Mouse (Mus musculus) lung, adult 2 months (tissue): ENCODE results near the gene Glt8d1. TPM values are rescaled to one million over a fixed set of nuclear protein-coding genes. Genes with fewer than 3 reads are reported as not detected.

Experiments
- DNase-seq: peaks from one replicate; pipeline ENCODE4 v3.0.0; 2022
- H3K4me1 ChIP-seq: fragments of 200-500 bp; 2 replicates; pipeline ENCODE4 v1.6.1; 2011; ENCODE audit warnings: low read length; ENCODE audit not compliant: control insufficient read depth, insufficient read depth
- H3K4me3 ChIP-seq: fragments of 200-500 bp; replicated peaks from 2 replicates; pipeline ENCODE3; 2011; ENCODE audit warnings: low read depth, mild to moderate bottlenecking, control low read depth, low read length; ENCODE audit errors: extremely low read depth
- CTCF ChIP-seq: fragments of 200-500 bp; IDR thresholded peaks from 2 replicates; pipeline ENCODE4 v1.5.1; 2011; ENCODE audit warnings: mild to moderate bottlenecking, low read length, control low read depth; ENCODE audit not compliant: insufficient read depth
- POLR2A ChIP-seq: fragments of 200-500 bp; IDR thresholded peaks from 2 replicates; pipeline ENCODE4 v1.6.1; 2011; ENCODE audit warnings: low read depth, mild to moderate bottlenecking, control low read depth, low read length, borderline replicate concordance; ENCODE audit errors: extremely low read depth
- WGBS: fragments of 180-500 bp; shearing (Covaris S2); methylation state at CpG from one replicate; pipeline ENCODE4 v1.1.7; 2018; 5-methylcytosine and 5-hydroxymethylcytosine counted together
- polyA plus RNA-seq: library from polyadenylated mRNA; depleted of rRNA; stranded (reverse); fragments of >200 nt; gene quantifications from 2 replicates; pipeline ENCODE4 v1.2.3, GENCODE M21; 2012; rRNA removed

Gene Glt8d1
- polyA plus RNA-seq, 1 experiment = 21.6 TPM

DNA sequence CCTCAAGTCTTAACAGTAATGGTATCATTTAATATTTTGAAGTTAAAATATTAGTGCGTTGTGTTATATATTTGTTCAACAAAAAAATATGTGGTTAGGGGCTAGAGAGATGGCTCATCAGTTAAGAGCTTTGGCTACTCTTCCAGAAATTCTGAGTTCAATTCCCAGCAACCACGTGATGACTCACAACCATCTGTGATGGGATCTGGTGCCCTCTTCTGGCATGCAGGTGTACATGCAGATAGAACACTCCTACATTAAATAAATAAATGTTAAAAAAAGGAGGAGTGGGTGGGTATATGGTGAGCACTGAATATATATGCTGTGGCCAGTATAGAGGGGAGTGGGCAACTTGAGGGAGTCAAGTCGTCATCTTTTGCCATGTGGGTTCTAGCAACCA lies 24.6 kb downstream of the Glt8d1 start:
- DNase-seq = no peak
- H3K4me1 ChIP-seq = peaks cover 3% of the 10 kb centered on the region
- TF ChIP-seq POLR2A = no peak
- TF ChIP-seq CTCF = no peak
- H3K4me3 ChIP-seq = no peak overlapping the region
- 76% methylated on average over 3 of the region's 3 CpGs for WGBS

DNA sequence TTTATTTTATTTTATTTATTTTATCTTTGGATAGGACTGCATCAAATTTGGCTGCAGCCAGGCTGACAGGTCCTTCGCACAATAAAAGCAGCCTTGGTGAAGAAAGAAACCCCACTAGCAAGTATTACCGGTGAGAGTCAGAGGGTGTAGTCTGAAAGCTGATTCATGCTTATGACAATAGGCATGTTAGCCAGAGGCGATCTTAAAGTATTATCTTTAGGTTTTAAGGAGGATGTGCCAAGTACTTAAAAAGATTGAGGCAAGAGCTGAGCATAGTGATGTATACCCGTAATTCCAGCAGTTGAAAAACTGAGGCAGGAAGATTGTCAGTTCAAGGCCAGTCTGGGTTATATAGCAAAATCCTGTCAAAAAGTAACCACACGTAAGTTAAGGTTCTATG lies 44.1 kb downstream of the Glt8d1 start:
- TF ChIP-seq CTCF (no peak), POLR2A (no peak)
- WGBS = 95% methylated on average over 5 of the region's 5 CpGs
- DNase-seq = no peak
- H3K4me1 ChIP-seq = no peaks in the 10 kb centered on the region
- no peak overlapping the region for H3K4me3 ChIP-seq

DNA sequence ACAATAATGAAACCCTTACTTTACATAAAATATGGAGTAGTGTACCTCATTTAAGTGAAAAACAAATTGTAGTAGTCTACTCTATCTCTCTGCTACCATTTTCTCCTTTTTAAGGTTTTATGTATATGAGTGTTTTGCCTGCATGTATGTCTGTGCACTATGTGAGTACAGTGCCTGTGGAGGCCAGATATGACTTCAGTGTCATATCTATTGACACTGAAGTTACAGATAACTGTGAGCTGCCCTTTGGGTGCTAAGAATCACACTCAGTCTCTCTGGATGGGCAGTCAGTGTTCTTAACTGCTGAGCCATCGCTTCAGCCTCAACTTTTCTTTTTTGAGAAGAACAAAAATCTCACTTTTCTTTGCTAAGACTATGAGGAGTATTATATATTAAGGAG lies 44.6 kb downstream of the Glt8d1 start:
- no peak for DNase-seq
- Histone ChIP-seq H3K4me1 (no peaks in the 10 kb centered on the region), H3K4me3 (no peak overlapping the region)
- WGBS = 93% methylated on average over 1 of the region's 1 CpGs
- no peak for TF ChIP-seq POLR2A

Other genes starting within 250 kb of the Glt8d1 start
- 40.6 and 43.7 TPM in 2 replicates for gene Tmem110, start 175.8 kb upstream of the Glt8d1 start, polyA plus RNA-seq
- 44.8 and 50.3 TPM in 2 replicates for gene Mustn1, start 122.2 kb upstream of the Glt8d1 start, polyA plus RNA-seq
- gene Itih4, start 114.9 kb upstream of the Glt8d1 start, polyA plus RNA-seq = 37.7 and 43.4 TPM in 2 replicates
- gene Itih3, start 77.6 kb upstream of the Glt8d1 start, polyA plus RNA-seq = 0.87 and 1.1 TPM in 2 replicates
- 1.1 and 1.4 TPM in 2 replicates for gene Itih1, start 58.1 kb upstream of the Glt8d1 start, polyA plus RNA-seq
- gene Nek4, start 50.0 kb upstream of the Glt8d1 start, polyA plus RNA-seq = 3.6 and 3.8 TPM in 2 replicates
- gene Spcs1, start 272 bp downstream of the Glt8d1 start, polyA plus RNA-seq = 92.6 and 173 TPM in 2 replicates
- gene Pbrm1, start 17.7 kb downstream of the Glt8d1 start, polyA plus RNA-seq = 12.8 and 14.7 TPM in 2 replicates
- gene Gnl3, start 17.8 kb downstream of the Glt8d1 start, polyA plus RNA-seq = 7.9 and 13.2 TPM in 2 replicates
- 58.1 and 70.0 TPM in 2 replicates for gene Smim4, start 127.6 kb downstream of the Glt8d1 start, polyA plus RNA-seq
- 147 and 266 TPM in 2 replicates for gene Nt5dc2, start 129.7 kb downstream of the Glt8d1 start, polyA plus RNA-seq
- gene Stab1, start 167.2 kb downstream of the Glt8d1 start, polyA plus RNA-seq = 114 and 136 TPM in 2 replicates
- gene Tnnc1, start 206.9 kb downstream of the Glt8d1 start, polyA plus RNA-seq = 25.4 and 32.2 TPM in 2 replicates
- 412 and 458 TPM in 2 replicates for gene Nisch, start 215.5 kb downstream of the Glt8d1 start, polyA plus RNA-seq
- gene Sema3g, start 216.5 kb downstream of the Glt8d1 start, polyA plus RNA-seq = 95.9 and 109 TPM in 2 replicates
- gene Phf7, start 249.9 kb downstream of the Glt8d1 start, polyA plus RNA-seq = 4.8 and 5.4 TPM in 2 replicates